In genomic region chr3:104247057-104247456, GRCm38 (mm10) we compare ENCODE assay signal across 19 mouse cellular contexts. TPM values are rescaled to one million over a fixed set of nuclear protein-coding genes. Genes with fewer than 3 reads are reported as not detected.
DNase-seq lines count a peak whose midpoint lies in the region; ATAC-seq lines count a peak whose summit lies in the region.
"Had no signal": no experiment of that assay in that cellular context is flagged by ENCODE, and none has a peak within 500 bp of the region (broad histone marks: within the 10 kb centered on the region; RNA-seq: fewer than 3 reads in every experiment).

No protein-coding gene starts in this region.

- DNase-seq in thymus, postnatal 0 days (ENCODE audit: low spot score), result peak; percentile 14
- DNase-seq in thymus, postnatal 10 days (ENCODE audit: low spot score in 2 of 2), result no peak
- DNase-seq in spleen, adult 12 weeks (ENCODE audit: low spot score), result no peak
- DNase-seq in adrenal gland, adult 2 months, result no peak
- DNase-seq: adrenal gland, postnatal 14 days; cerebellum, adult 11 months; cerebellum, adult 2 months; cerebellum, adult 9-11 months; cerebellum, postnatal 25 days; embryo, embryonic 11 days; gastrocnemius, postnatal 25 days; heart, adult 2 months had no signal

- peak; percentile 76 for ATAC-seq in common myeloid progenitor, adult 5-6 weeks (replicated peaks; ENCODE audit: low read depth, poor library complexity, severe bottlenecking)
- peak; percentile 64 for ATAC-seq in megakaryocyte progenitor cell, adult 5-6 weeks (replicated peaks; ENCODE audit: poor library complexity)
- ATAC-seq: CD4-positive, CD25-positive, alpha-beta regulatory T cell, adult 4 months; forebrain, embryonic 15.5 days; hindbrain, embryonic 16.5 days; intestine, embryonic 15.5 days; Patski had no signal

RNA-seq across cellular contexts. Expression of gene Magi3, which starts 26.9 kb away (rescaled TPM):
- 4.0 and 5.2 TPM in 2 replicates for polyA plus RNA-seq in thymus, postnatal 0 days (2015; fragmentation: Nextera tagmentation; extraction: Ambion mirVana)
- 5.9 and 6.3 TPM in 2 replicates for total RNA-seq in common myeloid progenitor, adult 5-6 weeks (2017)
- total RNA-seq in megakaryocyte progenitor cell, adult 5-6 weeks (2015), result 4.4 and 4.7 TPM in 2 replicates
- total RNA-seq in megakaryocyte progenitor cell, adult 5-6 weeks (2017), result 9.8 and 10.3 TPM in 2 replicates
- 10 to 100 TPM; 17.9 to 25.9 TPM for total RNA-seq in adrenal gland, adult 2 months (2021)
- 4.7 TPM in 2 replicates for polyA plus RNA-seq in adrenal gland, adult 2 months (2012; rRNA removed)
